In the genomic region with DNA sequence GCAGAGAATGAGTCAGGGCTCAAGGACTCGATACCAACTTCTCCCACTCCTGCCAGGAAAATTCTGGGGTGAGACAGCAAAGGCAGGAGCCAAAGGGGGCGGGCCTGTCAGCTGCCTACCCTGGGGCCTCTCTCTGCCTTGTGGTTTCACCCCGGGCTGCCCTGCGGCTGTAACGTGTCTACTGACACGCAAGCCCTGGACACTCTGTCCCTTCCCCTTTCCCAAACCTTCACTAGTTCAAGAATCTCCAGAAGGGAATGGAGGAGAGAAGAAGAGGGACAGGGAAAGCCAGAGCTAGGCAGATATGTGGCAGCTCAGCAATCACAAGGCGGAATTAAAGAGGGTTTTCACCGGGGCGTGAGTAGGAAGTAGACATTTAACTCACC, we compare ENCODE assay signal across 8 mouse cellular contexts. TPM values are rescaled to one million over a fixed set of nuclear protein-coding genes. Genes with fewer than 3 reads are reported as not detected.
A peak's percentile ranks its signal among the peaks of the same experiment; 100 is the strongest.
DNase-seq lines count a peak whose midpoint lies in the region; ATAC-seq and TF ChIP-seq lines count a peak whose summit lies in the region.

No protein-coding gene starts in this region.

- no peaks in the 10 kb centered on the region for H3K9me3 ChIP-seq in forebrain, embryonic 15.5 days
- H3K9me3 ChIP-seq in hindbrain, embryonic 10.5 days: no peaks in the 10 kb centered on the region
- H3K9me3 ChIP-seq in stomach, embryonic 14.5 days (ENCODE audit: control insufficient read depth, low read depth, low read length): no peaks in the 10 kb centered on the region

- no peaks in the 10 kb centered on the region for H3K36me3 ChIP-seq in forebrain, embryonic 15.5 days
- no peaks in the 10 kb centered on the region for H3K36me3 ChIP-seq in hindbrain, embryonic 10.5 days
- H3K36me3 ChIP-seq in macrophage (ENCODE audit: inconsistent target): no peaks in the 10 kb centered on the region
- no peaks in the 10 kb centered on the region for H3K36me3 ChIP-seq in stomach, embryonic 14.5 days (ENCODE audit: control insufficient read depth, insufficient read depth, low read length)

- H3K4me3 ChIP-seq in forebrain, embryonic 15.5 days: peak overlapping the region; percentile 40
- H3K4me3 ChIP-seq in hindbrain, embryonic 10.5 days: peak overlapping the region; percentile 56
- peak overlapping the region; percentile 51 for H3K4me3 ChIP-seq in macrophage (ENCODE audit: inconsistent target)
- peak overlapping the region; percentile 39 for H3K4me3 ChIP-seq in stomach, embryonic 14.5 days (ENCODE audit: low read depth, low read length)

- WGBS in forebrain, embryonic 15.5 days: 2% methylated on average over 9 of the region's 9 CpGs
- 4% methylated on average over 9 of the region's 9 CpGs for WGBS in hindbrain, embryonic 10.5 days
- 2% methylated on average over 9 of the region's 9 CpGs for WGBS in macrophage (ENCODE audit: missing documents)
- WGBS in stomach, embryonic 14.5 days: 4% methylated on average over 9 of the region's 9 CpGs

- peak overlapping the region; percentile 73 for H3K4me2 ChIP-seq in forebrain, embryonic 15.5 days (replicated peaks)
- H3K4me2 ChIP-seq in stomach, embryonic 14.5 days (replicated peaks; ENCODE audit: low read depth, low read length): peak overlapping the region; percentile 54

- ATAC-seq in forebrain, embryonic 15.5 days (replicated peaks): no peak
- 0 out of 2 replicates have a peak, but pooled peaks have one; percentile 57 for ATAC-seq in stomach, embryonic 14.5 days (ENCODE audit: insufficient number of reproducible peaks, insufficient read depth, low FRiP score, low read depth)

- H3K4me1 ChIP-seq in forebrain, embryonic 15.5 days: peaks cover 25% of the 10 kb centered on the region
- H3K4me1 ChIP-seq in hindbrain, embryonic 10.5 days (replicated peaks): peaks cover 25% of the 10 kb centered on the region
- H3K4me1 ChIP-seq in stomach, embryonic 14.5 days (ENCODE audit: control insufficient read depth, insufficient read depth, low read length): peaks cover 10% of the 10 kb centered on the region; the same call in 1 of the 2 replicates

- H3K27ac ChIP-seq in forebrain, embryonic 15.5 days (replicated peaks): no peak overlapping the region
- H3K27ac ChIP-seq in hindbrain, embryonic 10.5 days: peak overlapping the region; percentile 82
- peak overlapping the region; percentile 99 for H3K27ac ChIP-seq in macrophage
- H3K27ac ChIP-seq in stomach, embryonic 14.5 days (ENCODE audit: low read length): peak overlapping the region; percentile 29; the same call in 1 of the 2 replicates

- no peaks in the 10 kb centered on the region; the same call in 1 of the 2 replicates for H3K27me3 ChIP-seq in forebrain, embryonic 15.5 days
- peaks cover 18% of the 10 kb centered on the region; the same call in 1 of the 2 replicates for H3K27me3 ChIP-seq in hindbrain, embryonic 10.5 days (ENCODE audit: insufficient read depth, poor library complexity, severe bottlenecking)
- no peaks in the 10 kb centered on the region for H3K27me3 ChIP-seq in stomach, embryonic 14.5 days (ENCODE audit: control insufficient read depth, insufficient read depth, low read length)

- H3K9ac ChIP-seq in forebrain, embryonic 15.5 days (replicated peaks): peak overlapping the region; percentile 48
- peak overlapping the region; percentile 23 for H3K9ac ChIP-seq in stomach, embryonic 14.5 days (replicated peaks; ENCODE audit: low read depth, low read length)

- TF ChIP-seq CTCF in brain, embryonic 14.5 days (IDR thresholded peaks at IDR 0.05; ENCODE audit: borderline replicate concordance, extremely low read depth, insufficient read depth, insufficient read length): no peak

- H3K79me2 ChIP-seq in macrophage (ENCODE audit: inconsistent target): no peaks in the 10 kb centered on the region

- DNase-seq in ovary, adult 18-20 months (ENCODE audit: low spot score): peak; percentile 90
- DNase-seq in ovary, postnatal 14 days (ENCODE audit: low spot score): no peak
- peak; percentile 59 for DNase-seq in brain, embryonic 14.5 days (ENCODE audit: low read depth)
- peak; percentile 25 for DNase-seq in hindbrain, embryonic 10.5 days (ENCODE audit: low spot score)
- DNase-seq in layer of hippocampus, adult 9-11 months: peak; percentile 53

- no peak for TF ChIP-seq POLR2A in brain, embryonic 14.5 days (IDR thresholded peaks at IDR 0.05; ENCODE audit: borderline replicate concordance, extremely low read depth, insufficient read depth, insufficient read length, poor library complexity, severe bottlenecking)

RNA-seq across cellular contexts. Expression of a gene that starts 6.1 kb away (rescaled TPM):
- polyA plus RNA-seq in brain, embryonic 14.5 days (2012; rRNA removed): 25.4 and 26.1 TPM in 2 replicates
- 39.0 and 40.6 TPM in 2 replicates for polyA plus RNA-seq in forebrain, embryonic 15.5 days (2015; fragmentation: Nextera tagmentation; extraction: Ambion mirVana)
- polyA plus RNA-seq in hindbrain, embryonic 10.5 days (2016; fragmentation: Nextera tagmentation; extraction: Ambion mirVana): 50.8 and 63.5 TPM in 2 replicates
- 10 to 100 TPM in 22 of 26 experiments, 1 to 10 TPM in 4; 5.7 to 26.2 (median 13.2) TPM for total RNA-seq in macrophage (2018; cell fraction: chromatin; rRNA removed)
- 10 to 100 TPM; 13.7 to 35.9 (median 24.1) TPM for total RNA-seq in macrophage (2018; cell fraction: cytosol; rRNA removed)
- total RNA-seq in macrophage (2018; cell fraction: nucleus; rRNA removed): 10 to 100 TPM in 19 of 26 experiments, 1 to 10 TPM in 7; 7.0 to 20.3 (median 13.1) TPM
- polyA plus RNA-seq in macrophage (2018): 18.4 to 24.4 TPM (median 20.9 TPM) in 3 replicates
- 42.3 and 43.3 TPM in 2 replicates for polyA plus RNA-seq in stomach, embryonic 14.5 days (2014; fragmentation: Nextera tagmentation; extraction: Ambion mirVana)

RNA-seq across cellular contexts. Expression of a gene that starts 29.0 kb away (rescaled TPM):
- 96.2 and 124 TPM in 2 replicates for polyA plus RNA-seq in brain, embryonic 14.5 days (2012; rRNA removed)
- 136 and 151 TPM in 2 replicates for polyA plus RNA-seq in forebrain, embryonic 15.5 days (2015; fragmentation: Nextera tagmentation; extraction: Ambion mirVana)
- polyA plus RNA-seq in hindbrain, embryonic 10.5 days (2016; fragmentation: Nextera tagmentation; extraction: Ambion mirVana): 98.7 and 103 TPM in 2 replicates
- 100 to 1,000 TPM; 221 to 525 (median 361) TPM for total RNA-seq in macrophage (2018; cell fraction: chromatin; rRNA removed)
- 10 to 100 TPM; 32.8 to 72.7 (median 54.2) TPM for total RNA-seq in macrophage (2018; cell fraction: cytosol; rRNA removed)
- total RNA-seq in macrophage (2018; cell fraction: nucleus; rRNA removed): 100 to 1,000 TPM in 25 of 26 experiments, 10 to 100 TPM in 1; 85.7 to 382 (median 167) TPM
- polyA plus RNA-seq in macrophage (2018): 33.4 to 65.0 TPM (median 53.5 TPM) in 3 replicates
- polyA plus RNA-seq in stomach, embryonic 14.5 days (2014; fragmentation: Nextera tagmentation; extraction: Ambion mirVana): 90.7 and 101 TPM in 2 replicates

RNA-seq across cellular contexts. Expression of a gene that starts 42.4 kb away (rescaled TPM):
- polyA plus RNA-seq in brain, embryonic 14.5 days (2012; rRNA removed): 0.26 and 0.41 TPM in 2 replicates
- 0.18 and 0.33 TPM in 2 replicates for polyA plus RNA-seq in forebrain, embryonic 15.5 days (2015; fragmentation: Nextera tagmentation; extraction: Ambion mirVana)
- 0.07 and 0.09 TPM in 2 replicates for polyA plus RNA-seq in hindbrain, embryonic 10.5 days (2016; fragmentation: Nextera tagmentation; extraction: Ambion mirVana)
- total RNA-seq in macrophage (2018; cell fraction: chromatin; rRNA removed): under 1 TPM in 21 of 26 experiments, not detected in 5; 0.04 to 0.35 (median 0.11) TPM
- total RNA-seq in macrophage (2018; cell fraction: cytosol; rRNA removed): under 1 TPM in 21 of 26 experiments, not detected in 5; under 0.01 to 0.07 (median 0.03) TPM
- total RNA-seq in macrophage (2018; cell fraction: nucleus; rRNA removed): under 1 TPM in 16 of 26 experiments, not detected in 10; 0.05 to 0.17 (median 0.10) TPM
- 0.01 TPM in 1 of 3 replicates, not detected in the others for polyA plus RNA-seq in macrophage (2018)
- polyA plus RNA-seq in stomach, embryonic 14.5 days (2014; fragmentation: Nextera tagmentation; extraction: Ambion mirVana): 0.16 and 0.24 TPM in 2 replicates

RNA-seq across cellular contexts. Expression of a gene that starts 52.9 kb away (rescaled TPM):
- 31.2 and 37.1 TPM in 2 replicates for polyA plus RNA-seq in brain, embryonic 14.5 days (2012; rRNA removed)
- 10.1 and 10.6 TPM in 2 replicates for polyA plus RNA-seq in forebrain, embryonic 15.5 days (2015; fragmentation: Nextera tagmentation; extraction: Ambion mirVana)
- polyA plus RNA-seq in hindbrain, embryonic 10.5 days (2016; fragmentation: Nextera tagmentation; extraction: Ambion mirVana): 3.9 and 4.6 TPM in 2 replicates
- 100 to 1,000 TPM in 1 of 26 experiments, 10 to 100 TPM in 25; 12.8 to 110 (median 21.7) TPM for total RNA-seq in macrophage (2018; cell fraction: chromatin; rRNA removed)
- total RNA-seq in macrophage (2018; cell fraction: cytosol; rRNA removed): 10 to 100 TPM in 25 of 26 experiments, 1 to 10 TPM in 1; 9.1 to 35.3 (median 11.7) TPM
- 100 to 1,000 TPM in 1 of 26 experiments, 10 to 100 TPM in 25; 16.4 to 127 (median 20.6) TPM for total RNA-seq in macrophage (2018; cell fraction: nucleus; rRNA removed)
- polyA plus RNA-seq in macrophage (2018): 6.2 to 10.1 TPM (median 7.0 TPM) in 3 replicates
- polyA plus RNA-seq in stomach, embryonic 14.5 days (2014; fragmentation: Nextera tagmentation; extraction: Ambion mirVana): 2.8 and 3.0 TPM in 2 replicates
